Mouse (Mus musculus) ES-E14 (cell line): Measurements from ENCODE around the gene Dapk3.

Source experiments
- HCFC1 ChIP-seq: IDR thresholded peaks from 2 replicates; pipeline ENCODE4 v1.6.1; 2012; ENCODE audit warnings: low read length, inconsistent platforms, borderline replicate concordance; ENCODE audit not compliant: insufficient read depth
- ZNF384 ChIP-seq: IDR thresholded peaks from 2 replicates; pipeline ENCODE4 v1.6.1; 2012; ENCODE audit warnings: low read depth, low read length, inconsistent platforms

GRCm38 (mm10) chr10:81168087-81168431 is 14.7 kb upstream of the Dapk3 start:
- TF ChIP-seq HCFC1 (no peak), ZNF384 (no peak)
